Mouse (Mus musculus) intestine, postnatal 0 days (tissue): Measurements from ENCODE around the gene Cpeb3. TPM values are rescaled to one million over a fixed set of nuclear protein-coding genes. Genes with fewer than 3 reads are reported as not detected.

Experiments used
- ATAC-seq: fragments of 200-750 bp; cut with Nextera tagmentation; 2 replicates; pipeline ENCODE4 v1.8.0; 2017; ENCODE audit warnings: mild to moderate bottlenecking, moderate TSS enrichment, moderate library complexity
- H3K27ac ChIP-seq: fragments of 300-500 bp; sonication (generic); 2 replicates; pipeline ENCODE4 v1.5.1; 2014; ENCODE audit warnings: mild to moderate bottlenecking, low read depth, low read length, moderate library complexity
- H3K27me3 ChIP-seq: fragments of 300-500 bp; sonication (generic); replicated peaks from 2 replicates; pipeline ENCODE4 v1.6.1; 2014; ENCODE audit warnings: low read length, mixed read lengths; ENCODE audit not compliant: control insufficient read depth, insufficient read depth
- H3K36me3 ChIP-seq: fragments of 300-500 bp; sonication (generic); 2 replicates; pipeline ENCODE4 v1.6.1; 2014; ENCODE audit warnings: mild to moderate bottlenecking, moderate library complexity; ENCODE audit not compliant: control insufficient read depth, insufficient read depth
- H3K4me1 ChIP-seq: fragments of 300-500 bp; sonication (generic); replicated peaks from 2 replicates; pipeline ENCODE4 v1.6.1; 2014; ENCODE audit warnings: antibody characterized with exemption, low read length, mixed read lengths; ENCODE audit not compliant: control insufficient read depth, insufficient read depth
- H3K4me2 ChIP-seq: fragments of 300-500 bp; sonication (generic); replicated peaks from 2 replicates; pipeline ENCODE4 v1.6.1; 2014; ENCODE audit warnings: low read depth, mild to moderate bottlenecking, moderate library complexity
- H3K4me3 ChIP-seq: fragments of 300-500 bp; sonication (generic); 2 replicates; pipeline ENCODE4 v1.5.1; 2014; ENCODE audit warnings: low read depth, low read length
- H3K9ac ChIP-seq: fragments of 300-500 bp; sonication (generic); 2 replicates; pipeline ENCODE4 v1.6.1; 2014; ENCODE audit warnings: mild to moderate bottlenecking, low read depth, low read length
- H3K9me3 ChIP-seq: fragments of 300-500 bp; sonication (generic); 2 replicates; pipeline ENCODE4 v1.6.1; 2016; ENCODE audit warnings: mixed run types; ENCODE audit not compliant: control insufficient read depth
- CTCF ChIP-seq: sonication (generic); IDR thresholded peaks from 2 replicates; pipeline ENCODE4 v1.5.1; 2016; ENCODE audit warnings: low read depth, mild to moderate bottlenecking, control low read depth, antibody characterized with exemption, moderate library complexity
- WGBS: fragments of 180-500 bp; shearing (Covaris S2); extraction: QIAGEN DNeasy Blood & Tissue Kit; methylation state at CpG from one replicate; pipeline ENCODE4 v1.1.7; 2014; 5-methylcytosine and 5-hydroxymethylcytosine counted together
- polyA plus RNA-seq: library from polyadenylated mRNA; unstranded; fragments of >200 nt; fragmentation: Nextera tagmentation; extraction: Ambion mirVana; gene quantifications from 2 replicates; pipeline ENCODE4 v1.2.1, GENCODE M21; 2015

The Cpeb3 gene
- polyA plus RNA-seq, 1 experiment from 2014 or later, result 1.6 TPM

- Histone ChIP-seq H3K27ac (peak overlapping the region; percentile 78), H3K27me3 (0 out of 2 replicates have a peak, but pooled peaks cover 8% of the 10 kb centered on the region), H3K4me1 (no peaks in the 10 kb centered on the region), H3K4me2 (peak overlapping the region; percentile 100), H3K4me3 (peak overlapping the region; percentile 67), H3K9ac (peak overlapping the region; percentile 60), H3K36me3 (no peaks in the 10 kb centered on the region), H3K9me3 (no peaks in the 10 kb centered on the region)
- WGBS, result under 1% methylated on average over 36 of the region's 36 CpGs
- ATAC-seq, result peak; percentile 45; the same call in 1 of the 2 replicates
- TF ChIP-seq CTCF, result no peak
Observed at GRCm38 (mm10) chr19:37174716-37175435, 33.5 kb downstream of the Cpeb3 start.

GRCm38 (mm10) chr19:37174116-37174715 lies 34.2 kb downstream of the Cpeb3 start:
- Histone ChIP-seq H3K9ac (peak overlapping the region; percentile 60), H3K4me2 (peak overlapping the region; percentile 100), H3K4me1 (no peaks in the 10 kb centered on the region), H3K9me3 (no peaks in the 10 kb centered on the region), H3K4me3 (peak overlapping the region; percentile 67), H3K27ac (peak overlapping the region; percentile 78; the same call in 1 of the 2 replicates), H3K36me3 (no peaks in the 10 kb centered on the region), H3K27me3 (0 out of 2 replicates have a peak, but pooled peaks cover 8% of the 10 kb centered on the region)
- peak; percentile 25; the same call in 1 of the 2 replicates for ATAC-seq
- WGBS, result under 1% methylated on average over 70 of the region's 70 CpGs
- TF ChIP-seq CTCF, result no peak

GRCm38 (mm10) chr19:37173331-37174115 lies 34.9 kb downstream of the Cpeb3 start:
- peak overlapping the region; percentile 100 for H3K4me2 ChIP-seq
- peak overlapping the region; percentile 67 for H3K4me3 ChIP-seq
- 0 out of 2 replicates have a peak, but pooled peaks cover 8% of the 10 kb centered on the region for H3K27me3 ChIP-seq
- ATAC-seq, result no peak
- no peak overlapping the region for H3K9ac ChIP-seq
- no peak for TF ChIP-seq CTCF
- H3K36me3 ChIP-seq, result no peaks in the 10 kb centered on the region
- H3K4me1 ChIP-seq, result no peaks in the 10 kb centered on the region
- 25% methylated on average over 20 of the region's 20 CpGs for WGBS
- H3K27ac ChIP-seq, result no peak overlapping the region
- no peaks in the 10 kb centered on the region for H3K9me3 ChIP-seq

GRCm38 (mm10) chr19:37172566-37173130 lies 35.8 kb downstream of the Cpeb3 start:
- 83% methylated on average over 11 of the region's 11 CpGs for WGBS

GRCm38 (mm10) chr19:37172096-37172495 lies 36.3 kb downstream of the Cpeb3 start:
- Histone ChIP-seq H3K9ac (no peak overlapping the region), H3K4me3 (no peak overlapping the region), H3K27me3 (0 out of 2 replicates have a peak, but pooled peaks cover 8% of the 10 kb centered on the region), H3K27ac (no peak overlapping the region), H3K4me2 (no peak overlapping the region), H3K36me3 (no peaks in the 10 kb centered on the region), H3K9me3 (no peaks in the 10 kb centered on the region), H3K4me1 (no peaks in the 10 kb centered on the region)
- ATAC-seq, result no peak
- no peak for TF ChIP-seq CTCF
- 35% methylated on average over 1 of the region's 1 CpGs for WGBS

More at GRCm38 (mm10) chr19:37172566-37173130, 35.8 kb downstream of the Cpeb3 start:
- no peak for ATAC-seq
- Histone ChIP-seq H3K4me2 (0 out of 2 replicates have a peak overlapping the region, but pooled peaks have one; percentile 100), H3K4me1 (no peaks in the 10 kb centered on the region), H3K36me3 (no peaks in the 10 kb centered on the region), H3K9ac (no peak overlapping the region), H3K27me3 (0 out of 2 replicates have a peak, but pooled peaks cover 8% of the 10 kb centered on the region), H3K4me3 (no peak overlapping the region), H3K27ac (no peak overlapping the region), H3K9me3 (no peaks in the 10 kb centered on the region)
- no peak for TF ChIP-seq CTCF
